Mouse (Mus musculus) small intestine, adult 2 months (tissue): ENCODE results near the gene Rspry1.

Source experiments
- CTCF ChIP-seq: fragments of 200-500 bp; IDR thresholded peaks from 2 replicates; pipeline ENCODE4 v1.5.1; 2012; ENCODE audit warnings: low read depth, mild to moderate bottlenecking, control low read depth, inconsistent platforms, low read length, moderate library complexity, mixed read lengths; ENCODE audit not compliant: insufficient replicate concordance, insufficient read length; ENCODE audit errors: extremely low read depth
- POLR2A ChIP-seq: fragments of 200-500 bp; IDR thresholded peaks from 2 replicates; pipeline ENCODE4 v1.6.1; 2012; ENCODE audit warnings: low read depth, mild to moderate bottlenecking, control low read depth, inconsistent platforms, low read length, moderate library complexity

- no peak for TF ChIP-seq CTCF
- no peak for TF ChIP-seq POLR2A
These were observed 63.0 kb downstream of the Rspry1 start for GRCm38 (mm10) chr8:94664722-94665121.
